Mouse (Mus musculus): Measurements from ENCODE around the gene Slc1a3. TPM values are rescaled to one million over a fixed set of nuclear protein-coding genes. Genes with fewer than 3 reads are reported as not detected.

Gene Slc1a3
- total RNA-seq, 2 experiments from 2014 or later = 17.7 to 32.8 TPM

- no peak for DNase-seq (ENCODE audit: low spot score in 2 of 2)
Observed at GRCm38 (mm10) chr15:8659977-8660376, 50.6 kb downstream of the Slc1a3 start.

GRCm38 (mm10) chr15:8659483-8659971 is 51.0 kb downstream of the Slc1a3 start:
- DNase-seq (ENCODE audit: low spot score in 2 of 2) = no peak

GRCm38 (mm10) chr15:8658086-8658980 is 52.2 kb downstream of the Slc1a3 start:
- no peak for DNase-seq (ENCODE audit: low spot score in 2 of 2)

- no peak for DNase-seq (ENCODE audit: low spot score in 2 of 2)
Observed at GRCm38 (mm10) chr15:8655251-8655650, 55.3 kb downstream of the Slc1a3 start.

GRCm38 (mm10) chr15:8652637-8653036 is 57.9 kb downstream of the Slc1a3 start:
- DNase-seq (ENCODE audit: low spot score in 2 of 2) = no peak

GRCm38 (mm10) chr15:8643997-8644692 is 66.4 kb downstream of the Slc1a3 start:
- no peak for DNase-seq (ENCODE audit: low spot score in 2 of 2)

- no peak for DNase-seq (ENCODE audit: low spot score in 2 of 2)
Observed at GRCm38 (mm10) chr15:8639856-8640255, 70.7 kb downstream of the Slc1a3 start.

GRCm38 (mm10) chr15:8638568-8639325 is 71.8 kb downstream of the Slc1a3 start:
- DNase-seq (ENCODE audit: low spot score in 2 of 2) = no peak

- no peak for DNase-seq (ENCODE audit: low spot score in 2 of 2)
Observed at GRCm38 (mm10) chr15:8637283-8637682, 73.3 kb downstream of the Slc1a3 start.

- no peak for DNase-seq (ENCODE audit: low spot score in 2 of 2)
Observed at GRCm38 (mm10) chr15:8635974-8636373, 74.6 kb downstream of the Slc1a3 start.

GRCm38 (mm10) chr15:8634807-8635206 is 75.8 kb downstream of the Slc1a3 start:
- DNase-seq (ENCODE audit: low spot score in 2 of 2) = no peak

- no peak for DNase-seq (ENCODE audit: low spot score in 2 of 2)
Observed at GRCm38 (mm10) chr15:8634355-8634754, 76.2 kb downstream of the Slc1a3 start.

GRCm38 (mm10) chr15:8633375-8633774 is 77.2 kb downstream of the Slc1a3 start:
- DNase-seq (ENCODE audit: low spot score in 2 of 2) = peak; percentile 41 to 52

- DNase-seq (ENCODE audit: low spot score in 2 of 2) = no peak
Observed at GRCm38 (mm10) chr15:8632361-8632760, 78.2 kb downstream of the Slc1a3 start.

GRCm38 (mm10) chr15:8629317-8629831 is 81.2 kb downstream of the Slc1a3 start:
- DNase-seq (ENCODE audit: low spot score in 2 of 2) = peak; percentile 38 to 58

- no peak for DNase-seq (ENCODE audit: low spot score in 2 of 2)
Observed at GRCm38 (mm10) chr15:8628150-8628549, 82.4 kb downstream of the Slc1a3 start.

- DNase-seq (ENCODE audit: low spot score in 2 of 2) = peak; percentile 52 to 54
Observed at GRCm38 (mm10) chr15:8627097-8627537, 83.4 kb downstream of the Slc1a3 start.

- DNase-seq (ENCODE audit: low spot score in 2 of 2) = no peak
Observed at GRCm38 (mm10) chr15:8625370-8625769, 85.2 kb downstream of the Slc1a3 start.

GRCm38 (mm10) chr15:8623879-8624278 is 86.7 kb downstream of the Slc1a3 start:
- no peak for DNase-seq (ENCODE audit: low spot score in 2 of 2)

- DNase-seq (ENCODE audit: low spot score in 2 of 2) = no peak
Observed at GRCm38 (mm10) chr15:8619479-8620026, 91.0 kb downstream of the Slc1a3 start.

GRCm38 (mm10) chr15:8616290-8616689 is 94.3 kb downstream of the Slc1a3 start:
- DNase-seq (ENCODE audit: low spot score in 2 of 2) = no peak
